ENCODE assay signal across 8 mouse cellular contexts in the genomic region with DNA sequence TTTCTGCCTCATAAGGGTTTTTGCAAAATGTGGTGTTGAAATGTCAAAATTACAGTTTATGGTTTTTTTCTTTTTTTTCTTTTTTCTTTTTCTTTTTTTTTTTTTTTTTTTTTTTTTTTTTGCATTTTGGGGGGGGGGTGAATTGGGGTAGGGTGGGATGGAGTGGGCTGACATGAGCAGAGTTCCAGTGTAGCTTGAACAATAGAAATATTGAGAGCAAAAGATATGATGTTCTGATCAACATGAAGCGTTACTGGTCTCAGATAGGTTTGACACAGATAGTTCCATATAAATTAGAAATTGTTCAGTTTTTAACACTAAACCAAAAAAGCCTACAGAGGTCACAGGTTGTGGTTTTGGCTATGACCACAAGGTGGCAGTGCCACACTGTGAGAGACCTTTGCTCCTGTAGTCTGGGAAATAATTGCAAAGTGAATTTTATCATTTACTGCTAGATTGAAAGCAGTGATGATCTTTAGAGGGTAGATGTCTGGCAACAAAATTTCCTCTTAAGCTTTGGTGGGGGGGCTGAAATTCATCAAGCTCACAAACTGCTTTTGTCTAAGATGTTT. TPM values are rescaled to one million over a fixed set of nuclear protein-coding genes. Genes with fewer than 3 reads are reported as not detected.
DNase-seq lines count a peak whose midpoint lies in the region; ATAC-seq lines count a peak whose summit lies in the region.

No protein-coding gene starts in this region.

- no peaks in the 10 kb centered on the region for H3K4me1 ChIP-seq in kidney, embryonic 16.5 days (ENCODE audit: insufficient read depth, low read length)
- no peaks in the 10 kb centered on the region for H3K4me1 ChIP-seq in intestine, embryonic 15.5 days (replicated peaks)
- H3K4me1 ChIP-seq in midbrain, embryonic 16.5 days (ENCODE audit: control insufficient read depth, insufficient read depth, low read length), result no peaks in the 10 kb centered on the region

- no peak overlapping the region for H3K4me2 ChIP-seq in kidney, embryonic 16.5 days (replicated peaks; ENCODE audit: low read depth, low read length)
- no peak overlapping the region for H3K4me2 ChIP-seq in intestine, embryonic 15.5 days (replicated peaks)
- H3K4me2 ChIP-seq in midbrain, embryonic 16.5 days (ENCODE audit: low read length), result no peak overlapping the region

- DNase-seq in kidney, adult 11 months, result peak; percentile 5
- DNase-seq in adrenal gland, adult 2 months, result peak; percentile 59
- peak; percentile 50 for DNase-seq in embryo, embryonic 9.5 days (ENCODE audit: extremely low spot score)
- peak; percentile 54 to 60 for DNase-seq in left cerebral cortex, postnatal 25 days (ENCODE audit: low spot score in 2 of 2)
- DNase-seq in yolk sac, embryonic 10.5 days (ENCODE audit: low spot score), result peak; percentile 13

- 15% methylated on average over 1 of the region's 1 CpGs for WGBS in kidney, embryonic 16.5 days
- whole genome bisulfite sequencing in intestine, embryonic 15.5 days, result 27% methylated on average over 1 of the region's 1 CpGs
- WGBS in midbrain, embryonic 16.5 days, result 54% methylated on average over 1 of the region's 1 CpGs

- no peaks in the 10 kb centered on the region for H3K36me3 ChIP-seq in kidney, embryonic 16.5 days (ENCODE audit: insufficient read depth, low read length)
- no peaks in the 10 kb centered on the region for H3K36me3 ChIP-seq in intestine, embryonic 15.5 days
- H3K36me3 ChIP-seq in midbrain, embryonic 16.5 days (ENCODE audit: control insufficient read depth, insufficient read depth, low read length), result no peaks in the 10 kb centered on the region

- no peak overlapping the region for H3K4me3 ChIP-seq in kidney, embryonic 16.5 days (ENCODE audit: low read length)
- H3K4me3 ChIP-seq in intestine, embryonic 15.5 days (replicated peaks), result no peak overlapping the region
- H3K4me3 ChIP-seq in midbrain, embryonic 16.5 days (ENCODE audit: low read depth, low read length), result no peak overlapping the region

- intact Hi-C loops in left cerebral cortex, postnatal 25 days (cut with DNase I), result loop anchor here (2.0 kb wide), 1 partner anchor 1576 kb away; no protein-coding TSS in a partner anchor

- no peaks in the 10 kb centered on the region for H3K27me3 ChIP-seq in kidney, embryonic 16.5 days (ENCODE audit: insufficient read depth, low read length)
- H3K27me3 ChIP-seq in intestine, embryonic 15.5 days (replicated peaks), result no peaks in the 10 kb centered on the region
- H3K27me3 ChIP-seq in midbrain, embryonic 16.5 days (ENCODE audit: control insufficient read depth, insufficient read depth, low read depth, low read length), result no peaks in the 10 kb centered on the region

- no peak; the same call in 1 of the 2 replicates for ATAC-seq in kidney, embryonic 16.5 days (ENCODE audit: low FRiP score, low TSS enrichment)
- ATAC-seq in intestine, embryonic 15.5 days, result peak; percentile 59
- 0 out of 2 replicates have a peak, but pooled peaks have one; percentile 67 for ATAC-seq in midbrain, embryonic 16.5 days

- no peak overlapping the region for H3K27ac ChIP-seq in kidney, embryonic 16.5 days (ENCODE audit: low read length)
- H3K27ac ChIP-seq in intestine, embryonic 15.5 days, result no peak overlapping the region
- no peak overlapping the region for H3K27ac ChIP-seq in midbrain, embryonic 16.5 days (ENCODE audit: low read length)

- H3K9ac ChIP-seq in kidney, embryonic 16.5 days (replicated peaks; ENCODE audit: low read length), result no peak overlapping the region
- H3K9ac ChIP-seq in intestine, embryonic 15.5 days, result no peak overlapping the region
- H3K9ac ChIP-seq in midbrain, embryonic 16.5 days (ENCODE audit: low read depth, low read length), result no peak overlapping the region

- no peaks in the 10 kb centered on the region for H3K9me3 ChIP-seq in kidney, embryonic 16.5 days (ENCODE audit: low read length)
- no peaks in the 10 kb centered on the region for H3K9me3 ChIP-seq in intestine, embryonic 15.5 days
- H3K9me3 ChIP-seq in midbrain, embryonic 16.5 days (replicated peaks; ENCODE audit: control insufficient read depth, low read length, poor library complexity, severe bottlenecking), result no peaks in the 10 kb centered on the region

RNA-seq across cellular contexts. Expression of a gene that starts 40.5 kb away (rescaled TPM):
- polyA plus RNA-seq in kidney, embryonic 16.5 days (2015; fragmentation: Nextera tagmentation; extraction: Ambion mirVana), result not detected in 2 replicates
- under 1 TPM in 1 of 2 experiments, not detected in 1; 0.35 TPM for total RNA-seq in adrenal gland, adult 2 months (2021)
- 0.04 and 0.70 TPM in 2 replicates for polyA plus RNA-seq in adrenal gland, adult 2 months (2012; rRNA removed)
- 1.1 and 1.2 TPM in 2 replicates for polyA plus RNA-seq in intestine, embryonic 15.5 days (2015; fragmentation: Nextera tagmentation; extraction: Ambion mirVana)
- 10 to 100 TPM; 38.7 to 43.8 TPM for total RNA-seq in left cerebral cortex, postnatal 25 days (2021)
- 18.2 and 19.5 TPM in 2 replicates for polyA plus RNA-seq in midbrain, embryonic 16.5 days (2015; fragmentation: Nextera tagmentation; extraction: Ambion mirVana)

Comparison
In these comparisons a context has a peak if more than half of its experiments do, and no peak if none do; other contexts are left out.
1. DNase-seq: peak in every context shown above with its lines; median percentile 59 in adrenal gland, adult 2 months; 57 in left cerebral cortex, postnatal 25 days; 50 in embryo, embryonic 9.5 days; 13 in yolk sac, embryonic 10.5 days; 5 in kidney, adult 11 months.